Mouse (Mus musculus): Measurements from ENCODE around the gene Gm815.

DNA sequence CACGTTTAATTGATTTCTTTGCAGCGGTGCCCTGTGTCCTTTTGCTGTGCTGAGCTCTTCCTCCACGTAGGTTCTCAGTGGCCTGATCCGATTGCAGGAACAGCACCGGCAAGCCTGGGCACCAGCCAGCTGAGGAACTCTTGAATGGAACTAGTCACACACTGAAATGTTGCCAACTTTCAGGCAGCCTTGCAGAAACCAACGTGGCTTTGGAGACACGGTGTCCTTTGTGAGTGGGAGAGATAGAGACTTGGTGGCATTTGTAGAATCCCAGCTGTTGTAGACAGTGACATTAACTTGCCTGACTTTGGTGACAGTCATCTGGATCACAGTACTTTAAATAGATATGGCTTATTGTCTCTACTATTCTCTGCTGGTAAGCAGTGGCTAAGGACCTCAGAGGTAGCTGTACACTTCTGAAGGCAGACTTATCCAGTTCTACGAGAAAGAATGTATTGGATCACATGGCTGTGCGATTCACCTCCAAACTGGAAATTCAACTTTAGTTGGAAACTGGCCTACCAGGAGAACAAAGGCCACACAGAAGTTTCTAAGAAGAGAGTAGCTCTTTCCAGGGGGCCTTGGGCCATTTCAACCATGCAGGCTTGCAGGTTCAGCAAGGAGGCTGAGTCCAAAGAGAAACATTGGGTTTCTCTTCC is 5.8 kb downstream of the Gm815 start:
- no peak for TF ChIP-seq POLR2A (IDR thresholded peaks at IDR 0.05; ENCODE audit: insufficient read length, low read depth)
- TF ChIP-seq MAX (IDR thresholded peaks at IDR 0.05; ENCODE audit: low read depth) = no peak
- TF ChIP-seq USF1 (IDR thresholded peaks at IDR 0.05; ENCODE audit: low read depth) = no peak
- no peak for TF ChIP-seq TCF12 (IDR thresholded peaks at IDR 0.05; ENCODE audit: insufficient read depth, poor library complexity, severe bottlenecking)
- TF ChIP-seq CEBPB (IDR thresholded peaks at IDR 0.05; ENCODE audit: insufficient read depth, poor library complexity, severe bottlenecking) = no peak
- TF ChIP-seq POLR2AphosphoS2 (IDR thresholded peaks at IDR 0.05; ENCODE audit: insufficient read length, low read depth) = no peak
